Mouse (Mus musculus): Measurements from ENCODE around the gene Pole3.

- TF ChIP-seq CTCF (IDR thresholded peaks at IDR 0.05; ENCODE audit: low read depth, low read length) = no peak
- TF ChIP-seq EP300 (IDR thresholded peaks at IDR 0.05; ENCODE audit: insufficient read depth, low read depth, low read length) = no peak
- TF ChIP-seq POLR2A (IDR thresholded peaks at IDR 0.05; ENCODE audit: insufficient read depth, low read length) = no peak
These were observed 32.6 kb upstream of the Pole3 start for GRCm38 (mm10) chr4:62557436-62557835.

Measured in ES-Bruce4 (cell line).